Mouse (Mus musculus) heart, adult 2 months (tissue): ENCODE data around the gene Clba1.

ENCODE experiments used
- CTCF ChIP-seq: fragments of 200-600 bp; IDR thresholded peaks from 2 replicates; pipeline ENCODE4 v1.8.1; 2022; ENCODE audit warnings: antibody characterized with exemption, mild to moderate bottlenecking, moderate library complexity
- EP300 ChIP-seq: fragments of 200-500 bp; IDR thresholded peaks from 2 replicates; pipeline ENCODE4 v1.6.1; 2011; ENCODE audit warnings: low read depth, low read length, control low read depth; ENCODE audit not compliant: insufficient read depth
- POLR2A ChIP-seq: fragments of 200-500 bp; IDR thresholded peaks from 2 replicates; pipeline ENCODE4 v1.6.1; 2011; ENCODE audit warnings: mild to moderate bottlenecking, low read depth, low read length, control low read depth; ENCODE audit not compliant: insufficient read depth

GRCm38 (mm10) chr12:112791026-112791425, 17.7 kb upstream of the Clba1 start:
- no peak for TF ChIP-seq POLR2A
- no peak for TF ChIP-seq CTCF
- TF ChIP-seq EP300, result no peak
